Mouse (Mus musculus) embryonic fibroblast, embryonic 13.5 days (primary cell): ENCODE data around the gene Clec4e.

ENCODE experiments used
- CTCF ChIP-seq: IDR thresholded peaks from 2 replicates; pipeline ENCODE4 v1.5.1; 2011; ENCODE audit warnings: mild to moderate bottlenecking, control low read depth, low read length, moderate library complexity, borderline replicate concordance; ENCODE audit not compliant: insufficient read depth
- POLR2A ChIP-seq: IDR thresholded peaks from 2 replicates; pipeline ENCODE4 v1.6.1; 2011; ENCODE audit warnings: low read depth, mild to moderate bottlenecking, control low read depth, low read length, moderate library complexity

DNA sequence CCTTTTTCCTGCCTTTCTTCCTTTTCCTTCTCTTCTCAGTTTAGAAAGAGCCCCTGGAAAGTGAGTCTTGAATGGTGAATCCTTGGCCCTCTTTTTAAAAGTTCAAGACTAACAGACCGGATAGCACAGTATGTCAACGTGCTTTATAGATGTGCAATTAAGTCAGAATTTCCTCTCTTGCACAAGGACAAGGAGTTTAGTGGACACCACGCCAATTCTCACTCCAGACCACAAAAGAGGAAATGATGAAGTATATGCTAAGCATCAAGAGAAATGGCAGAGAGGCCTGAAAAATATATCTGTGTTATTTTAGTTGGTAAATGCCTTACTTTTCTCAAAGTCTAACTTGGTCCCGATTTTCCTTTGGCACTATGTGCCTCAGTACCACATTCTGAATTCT, at the start of gene Clec4e:
- no peak for TF ChIP-seq CTCF
- no peak for TF ChIP-seq POLR2A
